Mouse (Mus musculus): ENCODE results near the gene Slc35b1.

GRCm38 (mm10) chr11:95392223-95392667 is 7.8 kb downstream of the Slc35b1 start:
- TF ChIP-seq TAL1 (IDR thresholded peaks at IDR 0.05; ENCODE audit: low read length) (no peak), GATA1 (IDR thresholded peaks at IDR 0.05; ENCODE audit: low read length) (no peak)
